Mouse (Mus musculus): ENCODE measurements around the gene Disc1.

The Disc1 gene

DNA sequence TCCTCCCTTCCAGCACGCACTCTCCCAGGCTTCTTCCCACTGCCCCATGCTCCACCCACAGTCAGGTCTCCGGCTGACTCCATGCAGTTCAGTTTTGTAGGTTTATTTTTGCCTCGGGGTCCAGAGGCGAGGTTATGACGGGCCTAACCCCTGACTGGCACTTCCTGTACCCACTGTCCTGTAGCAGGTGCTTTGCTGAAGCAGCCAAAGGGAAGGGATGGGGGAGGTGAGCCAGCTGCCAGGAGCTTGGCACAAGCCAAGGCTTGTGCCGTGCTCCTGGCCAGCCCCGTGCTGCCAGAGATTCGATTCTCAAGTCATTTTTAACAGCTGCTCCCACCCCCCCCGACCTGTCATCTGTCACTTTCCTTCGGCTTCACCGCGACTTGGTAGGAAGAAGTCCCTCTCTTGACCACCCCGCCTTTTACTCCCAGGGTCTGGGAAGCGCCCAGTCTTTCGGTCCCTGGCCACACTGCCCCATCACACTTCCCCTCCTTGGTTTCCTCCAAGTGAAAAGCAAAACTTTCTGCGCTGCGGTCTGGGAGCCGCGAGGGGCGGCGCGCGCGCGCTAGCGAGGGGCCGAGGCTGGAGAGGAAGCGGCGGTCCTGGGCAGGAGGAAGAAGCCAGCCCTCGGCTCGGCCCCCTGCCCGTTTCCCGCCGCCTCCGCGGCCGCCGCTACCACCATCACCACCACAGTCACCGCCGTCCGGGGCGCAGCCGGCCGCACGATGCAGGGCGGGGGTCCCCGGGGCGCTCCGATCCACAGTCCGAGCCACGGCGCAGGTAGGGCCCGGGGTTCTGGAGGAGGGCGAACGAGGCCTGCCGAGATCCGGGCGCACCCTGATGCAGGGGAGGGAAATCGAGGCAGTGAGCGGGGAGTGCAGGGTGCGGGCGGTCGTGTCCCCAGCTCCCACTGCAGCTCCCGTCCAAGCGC lies at the start of gene Disc1:
TSS of gene Disc1 (plus strand) at position 691 of the 931 bp plus-strand sequence.
- no peak for DNase-seq (ENCODE audit: low read depth, low spot score)

DNA sequence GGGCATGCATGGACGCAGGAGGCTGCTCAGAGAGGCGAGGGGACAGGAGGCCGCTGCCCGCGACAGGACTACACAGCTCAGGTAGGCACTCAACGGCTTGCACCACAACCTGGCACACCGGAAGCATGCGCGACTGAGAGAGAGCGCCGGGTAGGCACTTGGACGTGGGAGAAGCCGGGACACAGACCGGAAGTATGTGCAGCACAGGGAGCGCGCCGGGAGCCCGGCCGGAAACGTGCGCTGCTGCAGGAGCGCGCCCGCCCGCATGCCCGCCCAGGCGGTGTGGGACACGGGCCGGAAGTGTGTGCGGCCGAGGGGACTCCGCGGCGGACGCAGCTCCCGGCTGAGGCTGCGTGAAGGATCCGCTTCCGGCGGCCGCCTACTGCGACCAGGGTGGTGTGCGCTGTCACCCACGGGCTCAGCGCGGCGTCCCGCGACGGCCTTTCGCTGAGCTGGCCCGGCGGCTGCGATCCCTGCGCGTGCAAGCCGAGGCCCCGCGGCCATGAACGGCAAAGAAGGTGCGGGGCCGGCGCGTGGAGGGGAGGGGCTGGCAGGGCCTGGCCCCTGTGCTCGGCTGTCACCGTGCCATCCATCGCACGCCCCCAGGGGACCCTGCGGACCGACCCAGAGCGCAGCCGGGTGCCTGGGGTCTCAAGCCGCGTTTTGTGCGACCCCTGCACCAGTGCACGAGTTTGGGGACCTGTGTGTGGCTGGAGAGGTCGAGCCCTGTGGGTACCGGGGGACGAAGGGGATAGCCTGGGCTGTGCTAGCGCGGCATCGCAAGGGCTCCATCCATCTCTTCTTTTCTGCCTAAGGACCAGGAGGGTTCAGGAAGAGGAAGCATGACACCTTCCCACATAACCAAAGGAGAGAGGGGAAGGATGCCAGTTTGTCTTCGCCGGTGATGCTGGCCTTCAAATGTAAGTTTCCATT lies 41.0 kb upstream of the Disc1 start, which contains the start of gene Tsnax:
TSS of gene Tsnax (plus strand) at position 303 of the 933 bp plus-strand sequence.
- DNase-seq (ENCODE audit: low read depth, low spot score) = peak; percentile 81

DNA sequence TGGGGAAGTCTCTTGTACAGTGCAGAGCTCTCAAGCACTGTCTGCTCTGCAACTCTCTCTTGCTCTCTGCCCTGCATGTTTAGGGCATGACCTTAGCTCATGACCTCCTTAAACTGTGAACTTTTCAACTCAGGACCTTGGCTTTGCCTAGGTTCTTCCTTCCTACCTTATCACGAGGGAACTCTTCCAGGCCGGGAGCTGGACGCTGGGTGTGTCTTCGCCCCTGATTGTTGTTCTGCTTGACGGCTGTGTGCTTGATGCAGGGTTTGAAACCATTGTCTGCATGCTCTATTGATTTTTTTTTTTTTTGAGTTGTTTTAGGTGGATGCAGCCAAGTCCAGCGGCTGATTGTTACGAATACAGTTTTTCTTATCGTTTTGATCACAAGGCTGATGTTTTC lies 29.9 kb upstream of the Disc1 start:
- DNase-seq (ENCODE audit: low read depth, low spot score) = no peak

DNA sequence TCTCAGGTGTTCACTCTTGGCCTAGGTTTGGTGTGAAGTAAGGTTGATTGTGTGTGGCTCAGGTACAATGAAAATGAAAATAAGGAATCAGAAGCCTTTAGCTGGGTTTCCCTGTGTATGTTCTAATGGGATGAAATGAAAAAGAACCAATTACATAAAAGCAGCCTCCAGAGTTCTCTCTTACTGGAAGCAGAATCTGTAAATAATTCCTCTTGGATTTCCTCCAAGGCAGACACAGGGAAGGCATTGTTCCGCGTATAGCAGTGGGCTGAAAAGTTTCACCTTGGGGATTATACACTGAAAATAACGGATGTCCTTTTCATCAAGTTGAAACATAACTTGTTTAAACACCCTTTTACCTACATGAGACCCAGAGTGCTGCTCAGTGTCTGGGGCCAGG lies 26.8 kb upstream of the Disc1 start:
- no peak for DNase-seq (ENCODE audit: low read depth, low spot score)

DNA sequence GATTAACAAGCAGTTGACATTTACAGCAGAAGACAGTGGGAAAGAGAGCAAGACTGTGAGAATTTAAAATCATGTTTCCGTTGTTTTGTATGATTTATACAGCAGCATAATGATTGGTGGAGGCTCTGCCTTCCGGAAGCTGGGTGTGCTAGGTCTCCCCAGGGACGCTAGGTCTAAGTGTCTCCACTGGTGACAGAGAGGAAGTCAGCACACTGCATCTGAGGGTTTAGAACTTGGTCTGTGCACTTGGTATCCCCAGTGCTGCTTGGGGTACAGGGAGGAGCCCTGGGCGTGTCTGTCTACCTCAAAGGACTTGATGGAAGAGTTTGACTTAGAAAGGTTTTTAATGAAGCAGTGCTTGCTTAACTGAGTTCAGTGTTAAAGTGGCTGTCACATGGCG lies 25.2 kb upstream of the Disc1 start:
- DNase-seq (ENCODE audit: low read depth, low spot score) = no peak

DNA sequence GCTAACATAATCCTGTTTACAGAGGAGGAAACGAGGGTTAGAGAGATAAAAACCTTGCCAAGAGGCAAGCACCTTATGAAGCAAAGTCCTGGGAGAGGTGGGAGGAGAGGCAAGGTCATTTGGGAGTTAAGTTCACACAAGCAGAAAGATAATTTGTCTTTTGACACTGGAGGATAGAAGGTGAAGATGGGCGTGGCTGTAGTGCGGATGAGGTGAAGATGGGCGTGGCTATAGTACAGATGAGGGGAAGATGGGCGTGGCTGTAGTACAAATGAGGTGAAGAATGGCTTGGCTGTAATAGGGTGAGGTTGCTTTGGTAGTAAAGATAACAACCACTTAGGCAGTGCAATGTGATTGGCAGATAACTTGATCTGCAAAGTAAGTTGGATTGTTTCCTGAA lies 22.7 kb upstream of the Disc1 start:
- no peak for DNase-seq (ENCODE audit: low read depth, low spot score)

DNA sequence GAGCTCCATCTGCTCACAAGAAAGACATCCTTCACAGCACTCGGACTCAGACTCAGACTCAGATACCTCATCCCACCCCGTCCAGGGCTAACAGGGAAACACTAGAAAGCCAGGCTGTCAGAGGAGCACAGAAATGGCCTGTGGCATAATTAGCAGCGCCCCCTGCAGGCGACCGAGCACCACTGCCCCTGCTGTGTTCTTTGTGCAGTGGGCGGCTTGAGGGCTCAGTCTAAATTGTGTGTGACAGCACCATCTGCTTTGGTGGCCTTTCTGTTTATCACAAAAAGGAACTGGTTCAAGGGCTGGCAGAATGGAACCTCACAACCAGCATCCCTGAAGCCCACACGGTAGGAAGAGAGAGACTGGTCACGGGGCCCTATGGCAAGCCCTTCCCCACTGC lies 19.3 kb upstream of the Disc1 start:
- no peak for DNase-seq (ENCODE audit: low read depth, low spot score)

DNA sequence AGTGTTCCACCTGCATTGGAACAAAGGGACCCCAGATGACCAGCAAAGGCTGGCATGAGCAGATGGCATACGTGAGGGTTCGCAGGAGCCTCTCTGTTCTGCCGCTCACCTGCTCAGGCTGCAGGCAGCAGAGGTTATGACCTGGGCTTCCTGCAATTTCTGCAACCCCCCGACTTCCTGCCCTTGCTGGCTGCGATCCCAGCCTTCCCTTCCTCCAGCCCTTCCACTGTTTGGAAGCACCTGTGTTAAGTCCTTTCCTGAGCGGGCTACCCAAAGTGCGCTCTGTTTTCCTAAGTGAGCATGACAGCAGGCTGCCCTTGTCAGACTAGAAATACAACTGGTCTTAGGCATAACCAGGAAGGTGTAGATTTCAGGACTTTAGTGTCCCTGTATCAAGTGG lies 16.9 kb upstream of the Disc1 start:
- DNase-seq (ENCODE audit: low read depth, low spot score) = no peak

DNA sequence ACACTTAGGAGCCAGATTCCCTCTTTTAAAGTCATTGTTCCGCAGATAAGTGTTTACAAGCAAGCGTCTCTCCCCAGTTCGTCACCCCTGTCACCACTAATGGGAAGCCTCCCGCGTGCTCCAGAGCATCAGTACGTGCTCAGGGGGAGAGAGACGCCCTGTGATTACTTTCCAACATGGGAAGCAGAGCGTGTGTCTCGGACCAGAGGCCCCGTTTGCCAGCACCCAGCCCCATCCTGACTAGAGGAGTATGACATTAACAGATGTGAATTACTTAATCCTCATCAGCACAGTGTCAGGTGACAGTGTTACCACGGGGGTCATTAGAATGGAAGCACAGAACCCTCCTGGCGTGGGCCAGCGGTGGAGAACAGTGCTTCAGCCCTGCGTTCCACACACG lies 15.3 kb upstream of the Disc1 start:
- DNase-seq (ENCODE audit: low read depth, low spot score) = no peak

DNA sequence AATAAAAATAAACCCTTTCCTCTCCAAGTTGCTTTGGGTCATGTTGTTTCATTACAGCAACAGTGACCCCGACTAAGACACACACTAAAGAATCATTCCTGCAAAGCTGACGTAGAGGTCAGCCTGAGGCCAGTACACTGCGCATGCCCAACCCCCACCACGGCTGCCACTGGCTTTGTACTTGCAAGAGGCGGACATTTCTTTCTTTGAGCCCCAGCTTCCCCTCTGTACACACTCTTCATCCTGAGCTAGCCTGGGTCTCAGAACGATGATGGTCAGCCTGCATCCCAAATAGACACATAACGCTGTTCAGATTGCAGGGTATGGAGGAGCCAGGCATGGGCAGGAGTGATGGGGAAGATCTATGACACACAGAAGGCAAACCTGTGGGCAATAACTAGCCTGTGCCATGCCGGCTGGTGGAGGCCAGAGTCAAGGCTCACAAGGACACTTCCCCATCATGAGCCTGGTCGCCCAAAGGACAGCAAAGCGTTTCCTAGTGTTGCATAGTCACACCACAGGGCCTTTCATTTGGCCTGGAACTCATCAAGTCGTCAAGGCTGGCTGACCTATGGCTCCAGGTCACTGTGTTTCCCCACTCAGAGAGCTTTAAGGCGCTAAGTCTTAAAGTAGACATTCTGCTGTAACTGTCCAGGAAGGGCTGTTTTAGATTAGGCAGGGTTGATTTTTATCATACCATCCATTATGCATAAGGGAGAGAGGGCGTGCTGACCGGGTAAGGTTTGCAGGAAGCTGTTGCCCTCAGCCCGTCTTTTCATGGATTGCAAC lies 13.2 kb upstream of the Disc1 start:
- DNase-seq (ENCODE audit: low read depth, low spot score) = no peak

DNA sequence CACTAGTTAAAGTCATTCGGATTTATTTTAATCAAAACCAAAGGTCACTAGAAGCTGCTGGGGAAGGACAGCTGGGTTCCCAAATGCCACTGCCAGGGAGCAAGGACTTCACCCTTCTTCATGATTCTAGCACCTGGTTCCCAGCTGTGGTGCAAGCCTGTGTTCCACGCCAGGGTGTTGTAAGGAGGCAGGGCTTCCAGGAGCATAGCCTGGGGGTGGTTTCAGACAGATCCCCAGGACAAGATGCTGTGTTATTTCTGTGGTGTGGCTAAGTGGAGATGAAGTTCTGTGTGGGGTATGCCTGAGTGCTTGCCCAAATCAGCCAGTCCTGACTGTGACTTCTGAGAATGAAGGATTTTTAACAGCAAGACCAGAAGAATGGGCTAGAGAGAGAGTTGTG lies 12.5 kb upstream of the Disc1 start:
- DNase-seq (ENCODE audit: low read depth, low spot score) = no peak

DNA sequence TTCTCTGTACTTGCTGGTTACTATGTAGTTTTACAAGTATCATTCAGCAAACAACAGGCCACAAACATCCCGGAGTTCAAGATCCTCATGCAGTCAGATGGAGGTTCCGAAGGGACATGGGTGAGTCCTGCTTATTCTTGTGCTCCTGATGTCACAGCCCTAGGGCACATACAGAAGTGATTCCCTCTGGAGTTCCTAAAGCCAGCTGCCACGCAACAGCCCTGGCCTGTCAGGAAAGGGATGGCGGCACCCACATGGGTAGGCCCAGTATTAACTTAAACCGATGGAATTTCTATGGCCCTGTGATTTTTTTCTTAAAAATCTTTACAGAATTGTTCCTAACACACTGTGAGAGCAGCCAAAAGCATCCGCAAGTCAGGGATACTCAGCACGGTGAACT lies 10.6 kb upstream of the Disc1 start:
- DNase-seq (ENCODE audit: low read depth, low spot score) = no peak

DNA sequence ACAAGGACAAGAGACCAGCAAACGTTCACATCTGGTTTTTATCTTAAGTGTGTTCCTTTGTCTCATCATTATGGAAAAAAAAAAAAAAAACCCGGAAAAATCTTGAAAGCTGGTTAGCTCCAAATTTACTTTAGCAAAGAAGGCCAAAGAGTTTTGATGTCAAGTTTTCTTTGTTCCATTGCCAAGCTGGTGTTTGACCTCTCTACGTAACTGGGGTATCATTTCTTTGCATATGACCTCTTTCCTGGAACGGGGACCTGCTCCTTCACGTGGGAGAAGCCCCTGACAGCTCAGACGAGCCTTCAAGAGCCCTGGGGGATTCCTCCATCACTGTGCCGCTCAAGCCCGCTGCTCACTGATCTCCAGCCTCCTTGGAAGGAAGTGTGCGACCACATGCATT lies 10.1 kb upstream of the Disc1 start:
- no peak for DNase-seq (ENCODE audit: low read depth, low spot score)

DNA sequence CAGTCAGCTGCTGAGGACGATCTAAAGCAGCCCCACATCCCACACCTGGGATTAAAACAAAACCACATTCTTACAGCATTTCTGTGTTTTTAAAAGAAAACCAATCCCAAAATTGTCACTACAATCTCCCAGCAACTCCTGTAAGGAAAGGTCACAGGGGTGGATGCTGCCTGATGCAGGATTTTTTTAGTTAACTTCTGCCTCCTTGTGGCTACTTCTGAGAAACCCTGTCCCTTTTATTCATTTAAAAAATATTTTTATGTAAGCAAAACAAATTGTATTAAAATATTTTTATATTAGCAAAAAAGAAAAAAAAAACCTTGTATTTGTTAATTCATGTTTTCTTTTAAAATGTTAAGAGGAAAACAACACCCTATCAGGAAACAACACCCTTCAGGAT lies 8.2 kb upstream of the Disc1 start:
- no peak for DNase-seq (ENCODE audit: low read depth, low spot score)

DNA sequence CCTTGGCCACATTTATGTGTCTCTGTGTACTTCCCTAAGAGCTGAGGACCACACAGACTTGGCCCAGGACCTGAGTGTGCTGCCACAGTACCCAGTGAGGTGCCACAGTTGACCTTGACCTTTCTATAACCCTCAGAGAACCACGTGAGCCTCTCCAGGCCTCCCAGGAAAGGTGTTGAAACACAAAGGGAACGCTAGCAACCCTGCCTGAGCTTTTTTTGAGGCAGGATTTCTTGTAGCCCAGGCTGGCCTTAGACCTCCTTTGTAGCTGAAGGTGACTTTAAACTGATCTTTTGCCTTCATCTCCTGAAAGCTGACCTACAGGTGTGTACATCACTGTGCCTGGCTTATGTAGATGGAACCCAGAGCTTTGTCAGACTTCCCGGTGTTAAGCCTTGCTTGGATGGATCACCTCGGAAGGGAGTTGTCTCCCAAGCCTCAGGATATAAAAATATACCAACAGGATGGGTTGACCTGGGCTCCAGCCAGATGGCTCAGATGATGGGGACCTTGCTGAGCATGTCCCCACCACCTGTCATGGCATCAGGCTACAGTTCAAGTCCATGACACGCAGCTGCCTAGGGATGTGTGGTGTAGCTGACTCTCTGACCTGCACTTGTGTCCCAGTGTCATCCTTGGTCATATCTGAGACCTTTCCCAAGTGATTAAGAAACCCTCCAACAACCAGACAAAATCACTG lies 4.8 kb upstream of the Disc1 start:
- DNase-seq (ENCODE audit: low read depth, low spot score) = no peak

DNA sequence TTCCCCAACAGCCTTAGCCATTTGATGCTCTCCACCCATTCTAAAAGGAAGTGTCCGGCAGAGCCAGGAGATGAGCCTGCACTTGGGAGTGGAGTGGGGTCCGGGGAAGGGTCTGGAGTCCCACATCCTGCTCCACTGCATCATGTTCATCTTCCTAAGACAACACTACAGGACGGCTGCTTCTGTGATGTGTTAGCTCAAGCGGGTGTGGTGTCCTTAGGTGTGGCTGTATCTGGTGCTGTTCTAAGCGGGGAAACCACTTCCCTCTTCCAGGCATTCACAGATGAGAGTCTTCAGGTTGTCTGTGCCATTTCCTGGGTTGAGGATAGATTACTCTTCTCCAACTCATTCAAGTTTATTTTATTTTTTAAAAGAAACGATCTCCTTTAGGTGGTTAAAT lies 4.2 kb upstream of the Disc1 start:
- no peak for DNase-seq (ENCODE audit: low read depth, low spot score)

DNA sequence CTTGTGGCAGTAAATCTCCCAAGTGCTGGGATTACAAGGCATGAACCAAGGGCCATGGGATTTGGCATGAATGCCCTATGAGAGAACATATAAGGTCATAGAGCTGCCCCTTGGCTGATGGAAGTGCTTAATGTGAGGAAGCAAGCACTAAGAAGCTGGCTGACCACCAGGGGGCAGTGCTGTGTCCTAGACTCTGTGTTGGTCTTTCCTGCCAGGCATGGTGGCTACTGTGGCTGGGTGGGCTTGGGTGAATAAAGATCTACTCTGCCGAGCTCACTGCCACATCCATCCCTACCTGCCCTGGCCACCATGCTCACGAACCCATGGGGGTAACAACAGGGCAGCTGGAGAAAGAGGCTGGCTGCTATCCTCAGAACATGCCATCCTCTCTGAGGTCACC lies 2.0 kb upstream of the Disc1 start:
- peak; percentile 48 for DNase-seq (ENCODE audit: low read depth, low spot score)

DNA sequence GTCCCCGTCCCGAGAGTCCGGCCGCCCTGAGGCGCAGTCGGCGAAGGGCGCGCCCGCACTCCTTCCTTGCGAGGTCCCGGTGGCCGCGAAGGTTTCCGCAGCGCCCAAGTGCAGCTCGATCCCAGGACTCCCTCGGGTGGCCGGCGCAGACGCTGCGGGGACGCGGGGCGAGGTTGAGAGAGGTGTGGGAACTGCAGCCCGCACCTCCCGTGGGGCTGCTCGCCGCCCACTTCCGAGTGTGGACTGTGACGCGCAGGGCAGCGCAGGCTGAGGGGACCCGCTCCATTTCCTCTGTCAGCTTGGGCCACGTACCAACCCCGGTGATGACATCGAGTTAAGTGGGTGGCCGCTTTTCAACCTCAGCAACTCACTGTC lies 428 bp downstream of the Disc1 start:
- DNase-seq (ENCODE audit: low read depth, low spot score) = no peak

DNA sequence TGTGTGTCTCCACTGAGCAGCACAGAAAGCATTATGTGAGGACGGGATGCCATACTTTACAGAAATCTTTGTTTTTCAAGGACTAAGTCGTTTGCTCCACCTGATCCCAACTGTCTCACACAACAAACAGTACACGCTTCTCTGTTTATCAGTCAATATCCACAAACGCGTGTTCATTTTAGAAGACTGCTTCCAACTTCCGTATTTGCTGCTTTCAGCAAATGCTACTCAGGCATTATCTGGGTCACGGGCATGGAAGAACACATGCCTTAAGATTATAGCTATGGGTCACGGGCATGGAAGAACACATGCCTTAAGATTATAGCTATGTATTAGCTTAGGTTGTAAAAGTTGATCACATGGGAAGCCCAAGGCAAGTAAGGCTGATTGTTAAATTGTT lies 6.9 kb downstream of the Disc1 start:
- no peak for DNase-seq (ENCODE audit: low read depth, low spot score)

DNA sequence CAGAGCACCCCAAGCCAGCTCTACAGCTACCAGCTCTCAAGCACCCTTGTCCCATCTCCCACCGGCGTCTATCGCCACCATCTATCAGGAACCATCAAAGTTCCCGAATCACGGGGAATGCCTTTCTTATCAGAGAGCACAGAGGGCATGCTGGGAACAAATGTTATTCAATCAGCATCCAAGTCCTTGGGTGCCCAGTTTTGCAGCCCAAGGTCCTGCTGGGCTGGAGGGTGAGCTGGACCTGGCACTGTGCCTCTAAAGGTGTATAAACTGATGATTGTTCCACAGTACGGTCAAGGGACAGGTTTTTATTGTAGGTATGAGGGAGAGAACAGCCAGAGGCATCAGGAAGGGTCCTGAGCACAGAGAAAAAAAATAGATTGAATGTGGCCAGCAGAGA lies 11.6 kb downstream of the Disc1 start:
- no peak for DNase-seq (ENCODE audit: low read depth, low spot score)

DNA sequence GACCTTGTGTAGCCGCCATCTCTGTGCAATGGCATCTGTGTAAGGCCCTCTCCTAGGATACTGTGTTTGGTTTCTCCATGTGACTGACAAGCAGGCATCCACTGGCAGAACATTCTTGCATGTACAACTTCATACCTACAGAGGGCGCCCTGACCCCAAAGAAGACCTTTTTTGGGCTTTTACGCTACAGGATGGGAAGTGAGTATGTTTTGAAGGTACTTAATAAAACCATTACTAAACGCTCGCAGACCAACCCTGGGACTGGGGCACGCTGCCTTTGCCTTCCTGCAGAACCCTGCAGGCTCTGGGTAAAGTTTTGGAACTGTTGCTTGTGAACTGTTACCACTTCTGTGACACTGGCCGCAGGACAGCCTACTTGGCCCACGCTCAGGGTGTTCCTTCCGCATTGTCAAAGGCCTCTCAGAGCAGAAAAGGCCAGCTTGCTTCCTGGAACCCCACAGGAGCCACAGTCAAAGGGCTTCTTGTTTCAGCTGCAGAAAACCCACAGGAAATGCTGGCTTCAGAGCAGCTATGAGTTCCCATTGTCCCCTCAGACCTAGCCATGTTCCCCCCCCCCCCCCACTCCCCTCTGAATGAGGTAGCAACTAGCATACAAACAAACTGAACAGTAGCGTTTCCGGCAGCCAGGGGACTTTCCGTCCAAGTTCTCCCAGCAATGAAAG lies 13.1 kb downstream of the Disc1 start:
- DNase-seq (ENCODE audit: low read depth, low spot score) = peak; percentile 46
